Mouse (Mus musculus) testis, adult 2 months (tissue): ENCODE measurements around the gene Uhrf2.

ENCODE experiments used
- CTCF ChIP-seq: fragments of 200-500 bp; IDR thresholded peaks from 2 replicates; pipeline ENCODE4 v1.5.1; 2012; ENCODE audit warnings: low read depth, mild to moderate bottlenecking, inconsistent platforms, low read length, moderate library complexity; ENCODE audit not compliant: control insufficient read depth, insufficient read depth, insufficient replicate concordance
- POLR2A ChIP-seq: fragments of 200-500 bp; IDR thresholded peaks from 2 replicates; pipeline ENCODE4 v1.6.1; 2012; ENCODE audit warnings: low read depth, mild to moderate bottlenecking, inconsistent platforms, low read length, moderate library complexity; ENCODE audit not compliant: control insufficient read depth

- TF ChIP-seq POLR2A (no peak), CTCF (no peak)
Measured at GRCm38 (mm10) chr19:30000406-30001365, 29.6 kb upstream of the Uhrf2 start.
